Comparison of ENCODE assay signal across 8 mouse cellular contexts in genomic region chr1:134494428-134495215, GRCm38 (mm10). TPM values are rescaled to one million over a fixed set of nuclear protein-coding genes. Genes with fewer than 3 reads are reported as not detected.
DNase-seq lines count a peak whose midpoint lies in the region; ATAC-seq lines count a peak whose summit lies in the region.

Gene Rabif (plus strand): TSS chr1:134494648.

- DNase-seq in NIH3T3 (ENCODE audit: low read depth): peak; percentile 99
- DNase-seq in cerebellum, postnatal 10 days: peak; percentile 99 to 100
- DNase-seq in frontal cortex, postnatal 14 days (ENCODE audit: low spot score in 2 of 2): peak; percentile 95 to 98
- DNase-seq in layer of hippocampus, postnatal 25 days (ENCODE audit: extremely low spot score in 1 of 2, low spot score in 1 of 2): peak; percentile 97 to 98
- peak; percentile 99 for DNase-seq in lung, postnatal 25 days (ENCODE audit: low spot score)
- peak; percentile 99 for DNase-seq in retina, embryonic 14.5 days (ENCODE audit: low spot score)
- peak; percentile 99 for DNase-seq in thymus, postnatal 4 days

- H3K4me2 ChIP-seq in hindbrain, embryonic 13.5 days: peak within 1 kb of the TSS; percentile 63

- peaks cover 19% of the 10 kb centered on the region for H3K4me1 ChIP-seq in hindbrain, embryonic 13.5 days (replicated peaks)

- peaks cover 21% of the 10 kb centered on the region for H3K36me3 ChIP-seq in hindbrain, embryonic 13.5 days

- H3K27ac ChIP-seq in hindbrain, embryonic 13.5 days: peak within 1 kb of the TSS; percentile 86

- peak; percentile 99 for ATAC-seq in hindbrain, embryonic 13.5 days (ENCODE audit: low FRiP score)

- H3K4me3 ChIP-seq in hindbrain, embryonic 13.5 days: peak within 1 kb of the TSS; percentile 62

- H3K27me3 ChIP-seq in hindbrain, embryonic 13.5 days: no peaks in the 10 kb centered on the region

- no peaks in the 10 kb centered on the region for H3K9me3 ChIP-seq in hindbrain, embryonic 13.5 days

- WGBS in hindbrain, embryonic 13.5 days: under 1% methylated on average over 58 of the region's 58 CpGs

- H3K9ac ChIP-seq in hindbrain, embryonic 13.5 days: peak within 1 kb of the TSS; percentile 67

RNA-seq across cellular contexts. Expression of gene Rabif, which starts in this region (rescaled TPM):
- 62.9 and 67.3 TPM in 2 replicates for polyA plus RNA-seq in hindbrain, embryonic 13.5 days (2015; fragmentation: Nextera tagmentation; extraction: Ambion mirVana)
- total RNA-seq in layer of hippocampus, postnatal 25 days (2021): 10 to 100 TPM; 23.6 to 28.2 TPM

Comparison
In these comparisons a context has a peak if more than half of its experiments do, and no peak if none do; other contexts are left out.
1. Peak in every context shown above with its lines: DNase-seq, ATAC-seq, H3K4me3 ChIP-seq and H3K27ac ChIP-seq.